Mouse (Mus musculus) embryonic stem cell, embryonic (primary cell): ENCODE measurements at regions not wholly inside any gene's neighbourhood (a gene's known extent, or its start where the extent isn't known, plus 50 kb on each side); places are given as distances from the start of the nearest gene placed in this dataset.

ENCODE experiments used
- CTCF ChIA-PET, 4 experiments: fragments of 300-600 bp in 2 of 4; fragments of 350-600 bp in 2 of 4; sonication (Branson Sonifier 250); formaldehyde crosslinking; loops; one replicate each; lab custom pipeline; 2022; ENCODE audit warnings: inconsistent platforms in 2 of 4; lab: Charles Lee
- POLR2A ChIA-PET, 4 experiments: fragments of 300-600 bp in 2 of 4; fragments of 350-600 bp in 2 of 4; sonication (Branson Sonifier 250); formaldehyde crosslinking; loops; one replicate each; lab custom pipeline; 2022; ENCODE audit warnings: antibody characterized with exemption in 4 of 4, inconsistent platforms in 1 of 4; lab: Charles Lee

DNA sequence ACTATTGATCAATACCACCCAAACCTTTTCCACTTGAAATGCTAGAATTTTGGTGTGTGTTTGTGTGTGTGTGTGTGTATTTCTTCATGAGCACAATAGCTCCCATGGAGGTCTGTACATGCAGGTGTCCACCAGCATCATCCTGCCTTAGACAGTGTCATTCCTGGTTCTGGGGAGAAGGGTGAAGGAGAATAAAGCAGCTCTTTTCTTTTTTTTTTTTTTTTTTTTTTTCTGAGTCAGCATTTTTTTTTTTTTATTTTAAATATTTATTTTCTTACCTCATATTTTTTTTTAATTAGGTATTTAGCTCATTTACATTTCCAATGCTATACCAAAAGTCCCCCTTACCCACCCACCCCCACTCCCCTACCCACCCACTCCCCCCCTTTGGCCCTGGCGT, 84.7 kb downstream of the Gm382 start:
- POLR2A ChIA-PET: no interaction called here

More for the DNA sequence above, 84.7 kb downstream of the Gm382 start:
- CTCF ChIA-PET: interaction anchor here in 1 of 4 experiments (0.6 to 0.7 kb wide), 2 partner anchors 229 to 667 kb away, joined by 8 to 13 read pairs; no protein-coding TSS in a partner anchor
